Mouse (Mus musculus) testis, adult 2 months (tissue): ENCODE results near the gene Zdhhc6. TPM values are rescaled to one million over a fixed set of nuclear protein-coding genes. Genes with fewer than 3 reads are reported as not detected.

Experiments
- H3K27ac ChIP-seq: fragments of 200-500 bp; 2 replicates; pipeline ENCODE4 v1.5.1; 2012; ENCODE audit warnings: low read depth, low read length; ENCODE audit not compliant: control insufficient read depth, insufficient read depth
- H3K27me3 ChIP-seq: fragments of 200-500 bp; 2 replicates; pipeline ENCODE4 v1.6.1; 2012; ENCODE audit warnings: mild to moderate bottlenecking, low read length, moderate library complexity; ENCODE audit not compliant: control insufficient read depth, insufficient read depth
- H3K36me3 ChIP-seq: fragments of 200-500 bp; 2 replicates; pipeline ENCODE4 v1.6.1; 2012; ENCODE audit warnings: mild to moderate bottlenecking, low read length; ENCODE audit not compliant: control insufficient read depth, insufficient read depth
- H3K4me1 ChIP-seq: fragments of 200-500 bp; 2 replicates; pipeline ENCODE4 v1.6.1; 2012; ENCODE audit warnings: low read length; ENCODE audit not compliant: control insufficient read depth, insufficient read depth
- H3K4me3 ChIP-seq: fragments of 200-500 bp; 2 replicates; pipeline ENCODE4 v1.5.1; 2012; ENCODE audit warnings: low read depth, mild to moderate bottlenecking, low read length, moderate library complexity, mixed read lengths; ENCODE audit not compliant: control insufficient read depth
- CTCF ChIP-seq: fragments of 200-500 bp; IDR thresholded peaks from 2 replicates; pipeline ENCODE4 v1.5.1; 2012; ENCODE audit warnings: low read depth, mild to moderate bottlenecking, inconsistent platforms, low read length, moderate library complexity; ENCODE audit not compliant: control insufficient read depth, insufficient read depth, insufficient replicate concordance
- POLR2A ChIP-seq: fragments of 200-500 bp; IDR thresholded peaks from 2 replicates; pipeline ENCODE4 v1.6.1; 2012; ENCODE audit warnings: low read depth, mild to moderate bottlenecking, inconsistent platforms, low read length, moderate library complexity; ENCODE audit not compliant: control insufficient read depth
- polyA plus RNA-seq: library from polyadenylated mRNA; depleted of rRNA; stranded (reverse); fragments of >200 nt; gene quantifications from 2 replicates; pipeline ENCODE4 v1.2.3, GENCODE M21; 2012

Gene Zdhhc6
- polyA plus RNA-seq, 1 experiment = 13.2 TPM

DNA sequence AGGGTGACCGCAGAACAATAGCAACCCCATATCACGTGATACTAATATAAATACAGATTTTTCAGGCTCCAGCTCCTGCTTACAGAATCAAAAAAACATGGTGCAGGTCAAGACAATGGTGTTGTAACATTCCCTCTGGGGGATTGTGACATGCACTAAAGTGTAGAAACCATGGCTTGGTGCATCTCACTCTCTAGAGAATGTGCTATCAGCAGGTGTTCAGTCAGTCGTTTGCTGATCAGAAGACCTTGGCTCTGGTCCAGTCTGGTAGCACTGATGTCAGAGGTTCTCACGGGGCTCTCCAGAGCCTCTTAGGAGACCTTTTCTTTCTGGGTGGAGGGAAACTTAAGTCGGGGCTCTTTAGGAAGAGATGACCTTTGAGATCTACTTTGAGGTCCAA lies 65.4 kb downstream of the Zdhhc6 start:
- Histone ChIP-seq H3K4me3 (no peak overlapping the region), H3K27me3 (no peaks in the 10 kb centered on the region), H3K36me3 (no peaks in the 10 kb centered on the region), H3K4me1 (peaks cover 9% of the 10 kb centered on the region), H3K27ac (no peak overlapping the region)
- TF ChIP-seq CTCF (no peak), POLR2A (no peak)

DNA sequence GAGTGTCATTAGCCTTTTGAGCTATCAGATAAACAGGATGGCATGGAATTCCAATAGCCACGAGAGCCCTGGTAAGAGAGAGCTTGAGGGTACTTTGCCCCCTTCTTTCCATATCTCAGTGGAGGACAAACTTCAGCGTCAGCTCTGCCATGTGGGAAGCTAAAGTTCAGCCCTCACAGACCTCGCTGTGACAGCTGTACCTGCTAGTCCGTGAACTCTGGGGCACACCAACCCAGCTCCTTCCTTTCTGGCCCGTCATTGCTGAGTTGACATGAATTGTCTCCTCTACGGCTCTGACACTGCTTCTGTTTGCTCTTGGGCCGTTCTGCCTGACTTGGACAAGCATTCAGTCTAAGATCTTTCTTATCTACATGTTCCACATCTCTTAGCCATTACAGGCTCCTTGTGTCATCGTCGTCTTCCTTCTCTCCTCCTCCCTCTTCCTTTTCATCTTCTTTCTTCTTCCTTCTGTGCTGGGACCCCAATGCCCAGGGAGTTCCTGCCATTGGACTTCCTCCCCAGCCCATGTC lies 67.8 kb downstream of the Zdhhc6 start:
- H3K4me3 ChIP-seq = no peak overlapping the region
- H3K4me1 ChIP-seq = no peaks in the 10 kb centered on the region; the same call in 1 of the 2 replicates
- H3K27ac ChIP-seq = no peak overlapping the region
- no peaks in the 10 kb centered on the region for H3K27me3 ChIP-seq
- TF ChIP-seq CTCF = no peak
- no peak for TF ChIP-seq POLR2A
- no peaks in the 10 kb centered on the region for H3K36me3 ChIP-seq

DNA sequence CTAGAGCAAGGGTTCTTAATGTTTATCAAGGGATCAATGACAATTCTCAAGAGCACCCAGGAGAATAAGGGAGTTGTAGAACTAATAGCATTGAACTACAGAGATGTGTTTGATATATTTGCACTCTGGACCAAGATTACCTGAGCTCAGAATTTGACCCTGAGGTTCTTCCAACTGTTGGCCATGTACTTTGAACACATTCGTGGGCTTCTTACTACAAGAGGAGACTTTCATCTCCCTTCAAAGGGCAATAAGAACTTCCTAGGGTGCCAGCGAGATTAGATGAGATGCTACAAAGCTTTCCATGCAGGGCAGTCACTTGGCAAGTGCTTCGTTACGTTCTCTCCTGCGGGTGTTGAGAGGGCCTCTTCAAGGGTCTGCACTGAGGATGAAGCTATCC lies 68.3 kb downstream of the Zdhhc6 start:
- H3K27me3 ChIP-seq = no peaks in the 10 kb centered on the region
- H3K36me3 ChIP-seq = no peaks in the 10 kb centered on the region
- H3K4me1 ChIP-seq = no peaks in the 10 kb centered on the region; the same call in 1 of the 2 replicates
- H3K27ac ChIP-seq = no peak overlapping the region
- H3K4me3 ChIP-seq = no peak overlapping the region
- no peak for TF ChIP-seq POLR2A
- TF ChIP-seq CTCF = no peak

DNA sequence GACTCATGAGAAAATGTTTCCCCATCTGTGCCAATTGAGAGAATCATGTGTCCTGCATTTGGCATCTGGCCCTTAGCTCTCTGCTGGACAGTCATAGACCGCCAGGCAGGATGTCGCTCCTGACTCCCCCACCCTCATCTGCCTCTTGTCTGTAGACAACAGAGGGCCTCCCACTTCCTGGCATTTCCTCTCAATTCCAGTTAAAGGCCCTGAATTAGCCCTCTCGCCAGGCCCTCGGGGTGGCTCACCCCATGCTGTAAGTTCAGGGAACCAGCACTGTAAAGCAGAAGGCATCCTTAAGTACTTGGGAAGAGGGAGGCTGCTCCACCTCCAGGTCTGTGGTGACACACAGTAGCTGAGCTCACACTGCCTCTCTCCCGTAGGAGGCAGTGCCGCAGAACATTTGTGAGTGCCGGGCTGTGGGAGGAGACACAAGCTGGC lies 71.0 kb downstream of the Zdhhc6 start:
- H3K4me3 ChIP-seq = no peak overlapping the region
- TF ChIP-seq CTCF (no peak; the same call in 1 of the 2 replicates), POLR2A (no peak)
- H3K4me1 ChIP-seq = peaks cover 2% of the 10 kb centered on the region
- H3K36me3 ChIP-seq = no peaks in the 10 kb centered on the region
- no peak overlapping the region for H3K27ac ChIP-seq
- no peaks in the 10 kb centered on the region for H3K27me3 ChIP-seq

DNA sequence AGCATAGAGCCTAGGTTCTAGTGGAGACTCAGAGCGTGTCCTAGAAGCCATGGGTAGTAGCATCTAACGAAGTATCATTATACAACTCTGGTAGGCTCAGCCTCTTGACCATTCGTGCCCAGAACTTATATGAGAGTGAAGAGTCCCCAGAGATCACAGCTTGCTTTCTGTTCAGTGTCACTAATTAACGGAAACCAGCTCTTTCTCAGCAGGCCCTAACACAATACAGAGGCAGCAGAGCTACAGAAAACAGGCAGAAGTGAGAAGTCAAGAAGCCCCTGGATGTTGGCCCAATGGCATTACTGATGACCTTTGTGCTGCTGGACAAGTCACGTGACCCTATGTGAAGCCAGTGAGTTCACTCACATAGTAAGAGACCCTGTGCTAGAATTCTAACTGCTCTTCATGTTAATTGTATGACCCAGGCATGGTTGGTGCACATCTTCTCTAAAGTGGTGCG lies 74.6 kb downstream of the Zdhhc6 start, which contains the start of gene Gucy2g:
Gene Gucy2g, minus strand, starts transcription at position 51 of the 460 bp plus-strand sequence.
- Histone ChIP-seq H3K27me3 (no peaks in the 10 kb centered on the region), H3K4me3 (no peak within 1 kb of the TSS), H3K27ac (no peak within 1 kb of the TSS), H3K36me3 (no peaks in the 10 kb centered on the region), H3K4me1 (peaks cover 2% of the 10 kb centered on the region)
- TF ChIP-seq CTCF (no peak), POLR2A (no peak)

DNA sequence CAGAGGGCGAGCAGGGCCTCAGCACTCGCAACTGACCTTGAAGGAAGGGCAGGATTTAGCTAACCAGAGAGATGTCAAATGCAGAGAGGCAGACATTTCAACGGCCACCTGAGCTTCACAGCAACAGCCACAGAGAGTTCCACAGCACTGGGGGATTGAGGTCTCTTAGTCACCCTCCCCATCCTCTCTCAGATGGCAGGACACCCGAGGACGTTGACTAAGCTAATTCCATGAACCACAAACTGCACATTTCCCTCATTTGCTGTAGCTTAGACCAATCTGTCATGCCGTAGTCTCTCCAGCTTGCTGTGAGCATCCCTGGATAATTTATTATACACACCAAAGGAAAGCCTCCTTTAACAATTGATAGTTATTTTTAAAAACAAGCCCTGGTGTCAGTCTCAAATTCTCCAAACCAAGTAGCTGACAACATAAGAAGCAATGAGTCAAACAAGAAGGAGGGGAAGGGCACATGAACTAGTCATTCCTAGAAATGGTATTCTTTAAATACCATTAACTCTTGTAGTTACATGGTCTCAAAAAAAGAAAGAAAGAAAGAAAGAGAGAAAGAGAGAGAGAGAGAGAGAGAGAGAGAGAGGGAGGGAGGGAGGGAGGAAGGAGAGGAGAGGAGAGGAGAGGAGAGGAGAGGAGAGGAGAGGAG lies 75.9 kb downstream of the Zdhhc6 start:
- TF ChIP-seq CTCF = no peak
- no peak for TF ChIP-seq POLR2A
- H3K36me3 ChIP-seq = no peaks in the 10 kb centered on the region
- H3K27ac ChIP-seq = no peak overlapping the region
- no peak overlapping the region for H3K4me3 ChIP-seq
- H3K4me1 ChIP-seq = peaks cover 2% of the 10 kb centered on the region
- no peaks in the 10 kb centered on the region for H3K27me3 ChIP-seq

DNA sequence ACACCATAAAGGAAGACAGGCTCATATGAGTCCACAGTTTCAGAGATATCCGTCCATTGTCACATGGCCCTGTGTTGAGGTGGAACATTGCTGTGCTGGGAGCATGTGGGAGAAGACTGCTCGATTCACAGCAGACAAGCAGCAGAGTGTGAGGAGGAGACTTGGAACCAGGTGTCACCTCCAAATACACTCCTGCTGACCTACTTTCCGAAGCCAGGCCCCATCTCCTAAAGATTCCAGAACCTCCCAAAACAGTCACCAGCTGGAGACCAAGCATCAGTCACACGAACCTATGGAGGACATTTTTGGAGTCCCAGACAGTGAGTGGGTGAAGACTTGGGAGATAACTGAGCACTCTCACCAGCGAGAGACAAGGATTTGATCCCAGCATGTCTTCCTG lies 79.3 kb downstream of the Zdhhc6 start:
- Histone ChIP-seq H3K27me3 (no peaks in the 10 kb centered on the region), H3K36me3 (no peaks in the 10 kb centered on the region), H3K4me3 (no peak overlapping the region), H3K4me1 (peaks cover 2% of the 10 kb centered on the region), H3K27ac (no peak overlapping the region)
- no peak for TF ChIP-seq CTCF
- no peak for TF ChIP-seq POLR2A
